Mouse (Mus musculus): ENCODE measurements around the gene Otub2.

DNA sequence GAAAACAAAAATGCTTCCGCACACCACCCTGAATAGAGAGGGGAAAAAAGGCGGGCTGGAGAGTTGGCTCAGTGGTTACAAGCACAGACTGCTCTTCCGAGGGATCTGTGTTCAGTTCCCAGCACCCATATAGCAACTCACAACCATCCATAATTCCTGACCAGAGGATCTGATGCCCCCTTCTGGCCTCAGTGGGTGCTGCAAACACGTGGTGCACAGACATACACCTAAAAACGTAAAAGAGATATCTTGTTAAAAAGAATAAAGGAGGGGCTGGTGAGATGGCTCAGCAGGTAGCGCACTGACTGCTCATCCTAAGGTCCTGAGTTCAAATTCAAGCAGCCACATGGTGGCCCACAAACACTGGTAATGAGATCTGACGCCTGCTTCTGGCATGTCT is 38.2 kb downstream of the Otub2 start:
- TF ChIP-seq CTCF (IDR thresholded peaks at IDR 0.05; ENCODE audit: borderline replicate concordance, control insufficient read depth, extremely low read depth, insufficient read depth, low read length, poor library complexity) (no peak), POLR2A (IDR thresholded peaks at IDR 0.05; ENCODE audit: control insufficient read depth, extremely low read depth, insufficient read depth, low read length, poor library complexity) (no peak)
